Mouse (Mus musculus) embryonic fibroblast, embryonic 13.5 days (primary cell): ENCODE measurements around the gene Gm20538.

Source experiments
- CTCF ChIP-seq: IDR thresholded peaks from 2 replicates; pipeline ENCODE4 v1.5.1; 2011; ENCODE audit warnings: mild to moderate bottlenecking, control low read depth, low read length, moderate library complexity, borderline replicate concordance; ENCODE audit not compliant: insufficient read depth
- POLR2A ChIP-seq: IDR thresholded peaks from 2 replicates; pipeline ENCODE4 v1.6.1; 2011; ENCODE audit warnings: low read depth, mild to moderate bottlenecking, control low read depth, low read length, moderate library complexity

- TF ChIP-seq CTCF (no peak), POLR2A (no peak)
Measured at GRCm38 (mm10) chr19:44512601-44513000, 40.0 kb downstream of the Gm20538 start.
